Mouse (Mus musculus) right cerebral cortex, postnatal 10 days (tissue): ENCODE data around the gene Epha4.

Source experiments
- DNase-seq, 2 experiments: peaks; one replicate each; pipeline ENCODE4 v3.0.0; 2021; ENCODE audit warnings: low spot score in 2 of 2

The Epha4 gene

DNA sequence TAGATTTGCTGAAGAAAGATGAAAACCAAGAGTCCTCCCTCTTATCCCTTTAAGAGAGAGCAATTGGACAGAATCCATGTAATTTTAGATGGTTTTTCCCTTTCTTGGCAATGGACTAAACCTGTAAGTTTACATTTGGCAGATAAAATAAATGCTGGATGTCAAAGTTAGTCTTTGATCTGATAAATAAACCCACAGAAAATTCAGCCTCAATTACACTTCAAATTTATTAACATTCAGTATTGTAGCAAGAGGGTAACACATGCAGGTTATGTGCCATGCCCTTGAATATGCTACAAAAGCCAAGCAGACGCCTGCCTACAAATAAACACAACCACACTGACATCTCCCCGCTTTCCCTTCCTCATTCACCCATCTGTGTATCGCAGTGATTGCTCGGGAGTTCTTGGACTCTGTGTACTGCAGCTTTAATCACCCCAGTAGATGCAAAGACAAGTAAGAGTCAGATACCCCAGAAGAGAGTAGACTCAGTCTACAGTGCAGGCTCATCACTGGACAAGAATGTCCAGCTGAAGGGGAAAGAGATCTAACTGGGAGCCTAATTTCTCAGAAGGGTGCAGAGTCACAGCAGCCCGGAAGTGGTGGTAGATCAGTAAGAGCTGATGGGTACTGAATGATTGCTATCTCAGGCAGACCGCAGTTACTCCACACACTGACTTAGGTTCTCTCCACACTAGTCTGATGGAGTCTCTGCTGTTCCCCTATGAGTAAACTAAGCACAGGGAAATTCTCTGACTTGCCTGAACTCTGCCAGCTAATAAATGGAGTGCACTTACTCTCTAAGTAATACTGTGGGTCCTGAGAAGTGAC, 29.9 kb downstream of the Epha4 start:
- no peak for DNase-seq

DNA sequence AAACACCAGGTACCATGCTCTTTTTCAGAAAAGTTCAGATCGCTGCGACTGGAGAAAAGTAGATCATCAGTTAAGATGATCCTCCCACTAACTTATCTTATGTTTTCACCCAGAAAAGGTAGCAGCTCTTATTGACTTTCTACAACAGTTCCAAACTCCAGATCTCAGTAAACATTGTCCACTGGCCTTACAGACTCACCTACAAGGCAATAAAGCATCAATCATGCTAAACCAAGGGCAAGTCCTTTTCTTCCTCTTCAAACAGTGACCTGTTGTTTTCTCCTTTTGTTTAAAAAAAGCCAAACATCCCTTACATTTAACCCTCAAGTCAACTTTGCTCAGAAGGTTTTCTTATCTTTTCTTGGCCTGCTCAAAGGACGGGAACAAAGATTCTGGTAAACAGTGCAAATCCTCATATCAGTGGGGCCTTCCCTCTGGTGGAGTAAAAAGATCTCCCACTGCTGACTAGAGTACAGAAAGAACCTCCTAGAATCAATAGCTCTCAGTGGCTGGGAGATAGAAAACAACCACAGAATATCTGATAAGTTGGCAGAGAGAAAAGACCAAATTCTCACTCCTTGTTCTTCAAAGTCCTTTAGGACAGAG, 39.0 kb downstream of the Epha4 start:
- DNase-seq, result no peak

DNA sequence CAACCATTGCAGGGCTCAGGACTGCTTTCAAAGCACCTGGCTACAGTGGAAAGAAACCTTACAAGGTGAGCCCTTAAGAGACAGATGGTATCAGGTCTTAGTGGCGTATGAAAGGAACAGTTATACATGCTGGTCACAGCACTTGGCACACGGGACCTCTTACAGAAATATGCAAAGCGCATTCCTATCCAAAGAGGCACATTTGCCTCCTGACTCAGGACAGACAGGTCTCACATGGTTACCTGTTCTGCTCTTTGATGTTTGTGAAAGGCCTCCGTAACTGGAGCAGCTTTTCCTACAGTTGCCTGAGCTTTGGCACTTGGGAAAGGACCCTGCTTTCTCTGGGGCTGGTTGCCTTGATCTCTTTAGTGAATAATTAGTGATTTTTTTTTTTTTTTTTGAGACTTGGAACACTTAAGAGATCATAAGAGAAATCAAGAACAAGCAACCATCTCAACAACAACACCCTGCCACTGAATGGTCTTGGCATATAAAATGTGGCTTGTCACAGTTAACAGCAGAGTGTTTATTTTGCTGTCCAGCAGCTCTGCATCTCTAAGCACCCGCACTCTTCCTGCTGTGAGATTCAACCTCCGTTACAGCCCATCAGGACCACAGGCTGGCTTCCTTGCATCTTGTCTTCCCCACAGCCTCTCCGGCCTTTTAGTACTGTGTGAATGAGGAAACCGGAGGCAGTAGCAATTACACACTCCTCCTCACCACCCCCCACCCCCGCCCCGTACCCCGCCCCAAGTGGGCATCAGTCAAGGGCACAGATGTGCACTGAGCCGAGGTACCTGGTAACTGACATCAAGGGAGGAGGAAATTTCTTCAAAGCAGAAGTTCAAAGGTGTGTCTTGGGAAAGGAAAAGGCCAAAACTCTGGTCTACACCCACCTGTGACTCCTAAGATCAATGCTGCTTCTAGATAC, 41.2 kb downstream of the Epha4 start:
- DNase-seq, result no peak

DNA sequence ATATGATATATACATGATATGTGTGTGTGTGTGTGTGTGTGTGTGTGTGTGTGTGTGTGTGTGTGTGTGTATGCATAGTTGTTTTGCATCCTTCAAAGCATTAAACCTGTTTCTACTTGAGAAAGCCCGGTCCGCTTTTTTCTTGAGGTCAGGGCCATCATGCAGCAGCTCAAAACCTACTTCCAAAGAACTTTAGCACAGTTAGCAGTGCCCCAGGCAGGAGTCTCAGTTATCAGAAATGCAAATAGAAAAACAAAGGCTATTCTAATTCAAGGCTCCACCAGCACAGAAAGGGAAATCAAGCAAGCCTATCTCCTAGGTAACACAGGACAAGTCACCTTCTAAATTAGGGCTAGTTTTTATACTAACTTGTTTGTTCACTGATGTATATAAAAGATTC, 42.3 kb downstream of the Epha4 start:
- no peak for DNase-seq

DNA sequence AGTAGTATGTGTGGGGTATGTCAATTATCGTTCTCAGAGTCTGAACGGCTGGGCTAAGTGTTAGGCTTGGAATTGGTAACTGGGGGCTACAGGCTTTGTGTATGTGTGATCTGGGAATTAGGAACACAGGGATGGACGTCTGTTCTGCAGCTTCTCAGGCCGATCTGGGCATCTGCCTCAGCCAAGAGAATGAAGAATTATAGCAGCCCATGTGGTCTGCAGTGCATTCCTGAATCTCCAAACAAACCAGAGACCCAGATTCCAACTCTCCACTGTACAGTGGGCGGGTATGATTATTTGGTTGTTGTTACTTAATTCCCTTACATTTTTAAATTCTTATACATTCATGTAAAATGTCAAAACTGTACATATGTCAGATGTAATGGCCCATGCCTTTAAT, 43.4 kb downstream of the Epha4 start:
- no peak for DNase-seq

DNA sequence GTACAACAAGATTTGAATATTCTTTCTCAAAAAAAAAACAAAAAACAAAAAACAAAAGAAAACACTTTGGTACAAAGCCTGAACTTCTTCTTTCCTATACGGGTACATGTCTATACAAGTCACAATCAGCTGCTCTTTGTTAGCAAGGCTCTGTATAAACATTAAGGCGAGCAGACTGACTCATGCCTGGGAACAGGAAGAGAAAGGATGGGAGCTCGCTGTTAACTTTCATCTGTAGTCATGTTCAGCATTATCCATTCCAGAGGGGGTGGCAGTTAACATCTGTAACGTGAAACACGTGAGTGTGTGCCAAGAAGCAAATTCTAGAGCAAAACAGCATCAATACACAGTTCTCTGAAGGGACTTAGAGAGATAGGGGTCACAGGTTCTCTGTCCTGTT, 43.9 kb downstream of the Epha4 start:
- no peak for DNase-seq

DNA sequence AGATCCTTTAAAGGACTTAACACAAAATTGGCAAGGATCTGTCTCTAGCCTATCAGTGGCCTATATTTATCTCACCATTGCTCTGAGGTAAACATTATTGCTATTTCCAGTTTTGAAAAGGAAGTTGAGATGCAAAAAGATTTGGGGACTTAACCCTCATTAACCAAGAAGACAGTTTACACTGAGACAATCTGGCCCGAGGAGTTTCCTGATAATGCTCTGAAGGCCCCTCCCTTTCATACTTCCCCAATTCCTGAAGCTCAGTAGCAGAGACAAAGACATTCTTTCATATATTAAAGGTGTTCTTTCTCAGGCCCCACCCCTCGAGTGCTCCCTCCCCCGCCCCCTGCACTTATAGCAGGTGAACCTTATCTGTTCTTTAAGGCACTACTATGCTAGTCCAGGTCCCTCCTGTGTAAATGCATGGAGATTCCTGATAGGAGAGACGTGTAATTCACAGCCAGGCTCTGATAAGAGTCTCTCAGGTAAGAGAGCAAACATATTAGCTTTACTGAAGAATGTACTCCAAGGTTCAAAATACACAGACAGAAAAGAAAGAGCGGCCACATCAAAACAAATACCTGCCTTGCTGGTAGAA, 46.1 kb downstream of the Epha4 start:
- DNase-seq, result no peak

DNA sequence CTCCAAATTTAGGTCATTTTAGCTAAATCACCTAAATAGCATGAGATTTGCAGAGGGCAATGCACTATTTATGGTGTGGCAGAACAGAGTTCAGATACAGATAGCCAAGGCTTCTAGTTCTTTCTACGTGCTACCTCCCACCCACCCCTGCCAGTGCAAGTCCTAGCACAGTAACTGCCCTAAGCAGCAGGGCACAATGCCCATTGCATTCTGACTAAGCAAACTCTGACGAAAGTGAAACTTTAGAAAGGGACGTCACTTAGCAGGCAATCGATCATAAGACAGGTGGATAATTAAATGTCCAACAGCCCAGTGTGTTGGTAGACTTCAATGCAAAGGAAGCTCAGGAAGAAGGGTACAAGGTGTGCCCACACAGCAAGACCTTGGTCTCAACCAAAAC, 49.4 kb downstream of the Epha4 start:
- no peak for DNase-seq

DNA sequence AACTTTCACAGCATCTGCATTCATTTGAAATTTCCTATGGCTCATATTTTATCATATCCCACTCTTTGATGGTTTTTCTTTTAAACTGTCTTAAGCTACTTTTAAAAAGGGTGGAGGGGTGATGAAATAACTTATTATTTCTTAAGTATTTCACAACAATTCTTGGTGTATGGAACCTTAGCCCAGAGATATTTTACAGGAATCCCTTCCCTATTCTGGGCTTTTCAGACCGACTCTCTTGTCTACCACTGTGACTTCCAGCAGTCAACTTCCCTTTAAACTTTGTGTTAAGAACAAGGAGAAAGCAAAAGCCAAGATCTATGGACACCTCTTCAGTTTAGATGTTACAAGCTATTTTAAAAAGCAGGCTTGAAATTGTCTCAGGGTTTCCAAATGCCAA, 50.8 kb downstream of the Epha4 start:
- DNase-seq, result no peak

DNA sequence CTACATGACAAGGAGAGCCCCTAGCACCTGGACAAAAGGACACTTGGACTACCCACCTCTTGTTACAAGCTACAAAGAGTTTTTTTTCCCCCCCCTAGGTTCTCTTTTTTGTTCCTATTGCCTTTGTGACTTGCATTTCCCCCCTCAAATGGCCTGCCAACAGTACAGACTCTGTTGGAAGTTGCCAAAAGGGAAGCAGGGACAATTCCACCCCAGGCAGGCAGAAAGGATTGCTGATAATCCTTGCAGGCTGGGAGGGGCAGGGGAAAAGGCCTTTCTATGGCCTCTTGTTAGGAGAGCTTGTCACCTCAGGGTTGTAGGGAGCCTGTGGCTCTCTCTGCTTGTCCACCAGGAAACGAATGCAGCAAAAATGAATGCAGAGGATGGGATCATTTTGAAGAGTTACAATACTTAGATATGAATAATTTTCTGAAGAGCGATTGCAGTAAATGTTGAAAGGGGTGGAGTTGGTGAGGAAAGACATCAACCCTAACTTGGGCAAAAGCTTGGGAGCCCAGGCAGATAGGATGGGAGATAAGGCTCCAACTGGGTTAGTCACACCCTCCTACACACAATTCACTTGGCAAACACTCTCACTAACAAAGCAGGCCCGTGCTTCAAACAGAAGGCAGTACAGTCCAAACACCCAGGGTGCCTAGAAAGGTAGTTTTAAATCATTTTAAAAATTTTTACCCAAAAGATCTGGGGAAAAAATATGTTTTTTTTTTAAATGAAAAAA, 52.8 kb downstream of the Epha4 start:
- DNase-seq, result no peak

DNA sequence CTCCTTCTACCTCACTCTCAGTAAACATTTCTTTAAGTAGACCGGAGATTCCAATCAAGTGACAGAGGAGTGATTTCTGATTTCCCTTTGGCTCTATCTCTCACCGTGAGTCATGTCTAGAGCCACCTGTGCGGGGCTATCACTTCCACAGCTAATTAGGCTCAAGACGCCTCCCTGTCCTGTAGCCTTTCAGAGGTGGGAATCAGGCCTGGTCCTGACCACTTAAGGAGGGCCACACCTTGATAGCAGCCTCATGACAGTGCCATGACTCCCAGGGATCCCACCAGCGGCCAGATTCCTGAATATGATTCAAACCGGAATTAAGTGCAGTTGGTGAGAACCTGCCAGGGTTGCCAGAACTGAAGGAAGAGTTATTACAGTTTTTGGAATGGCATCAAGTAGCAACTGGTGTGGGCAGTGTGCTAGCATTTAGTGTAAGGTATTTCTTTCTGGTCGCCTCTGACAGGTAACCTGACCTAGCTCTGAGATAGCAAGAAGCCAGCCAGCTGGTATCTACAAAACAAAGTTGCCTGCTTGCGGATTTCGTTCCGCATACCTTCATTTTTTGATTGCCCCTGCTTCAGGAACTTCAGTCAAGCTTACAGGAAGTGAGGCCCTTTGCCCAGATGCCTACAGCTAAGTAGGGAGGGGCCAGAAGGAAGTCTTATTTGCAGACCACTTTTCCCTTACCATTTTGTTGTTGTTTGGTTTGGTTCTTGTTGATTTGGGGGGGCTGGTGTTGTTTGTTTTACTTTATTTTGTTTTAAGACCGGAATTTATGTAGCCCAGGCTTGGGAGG, 53.9 kb downstream of the Epha4 start:
- no peak for DNase-seq

DNA sequence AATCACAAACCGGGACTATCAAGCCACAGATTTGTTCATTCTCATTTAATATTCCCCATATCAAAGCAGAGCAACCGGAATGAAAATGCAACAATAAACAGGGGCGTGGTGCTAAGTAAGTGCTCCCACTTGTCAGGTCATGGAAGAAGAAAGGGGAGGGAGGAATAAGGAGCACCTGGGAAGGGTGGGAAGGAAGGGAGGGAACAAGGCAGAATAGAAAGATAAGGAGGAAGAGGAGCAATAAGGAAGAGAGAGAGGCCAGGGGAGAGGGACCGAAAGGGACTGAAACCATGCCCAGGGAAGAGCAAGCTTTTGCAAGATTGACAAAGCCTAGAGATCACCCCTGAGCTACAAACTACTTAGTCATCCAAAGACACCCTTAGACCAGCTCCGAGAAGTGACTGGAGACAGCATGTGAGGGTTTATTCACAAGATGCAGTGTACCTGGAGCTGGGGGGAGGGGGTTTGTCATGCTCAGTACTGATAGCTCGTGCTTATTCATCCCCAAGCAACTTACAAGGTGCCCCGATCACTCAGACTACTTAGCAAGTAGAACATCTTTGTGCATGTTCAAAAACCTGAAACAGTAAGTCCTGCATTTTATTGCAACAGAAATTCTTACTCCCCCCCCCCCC, 56.0 kb downstream of the Epha4 start:
- no peak for DNase-seq

DNA sequence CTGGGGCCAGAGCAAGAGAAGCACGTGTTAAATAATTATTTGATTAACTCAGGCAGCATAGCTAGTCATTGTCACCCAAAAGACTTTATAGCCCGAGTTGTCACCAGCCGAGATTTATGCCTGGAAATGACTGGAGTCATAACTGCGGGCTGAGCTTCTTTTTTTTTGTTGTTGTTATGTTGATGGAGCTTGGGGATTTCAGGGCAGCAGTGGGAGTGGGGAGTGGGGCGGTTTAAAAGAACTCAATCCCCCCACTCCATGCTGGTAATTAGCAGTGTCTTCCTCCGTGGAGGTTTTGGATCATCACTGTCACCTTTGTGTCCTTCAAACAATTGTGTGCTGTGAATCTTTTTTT, 57.5 kb downstream of the Epha4 start:
- DNase-seq, result no peak

DNA sequence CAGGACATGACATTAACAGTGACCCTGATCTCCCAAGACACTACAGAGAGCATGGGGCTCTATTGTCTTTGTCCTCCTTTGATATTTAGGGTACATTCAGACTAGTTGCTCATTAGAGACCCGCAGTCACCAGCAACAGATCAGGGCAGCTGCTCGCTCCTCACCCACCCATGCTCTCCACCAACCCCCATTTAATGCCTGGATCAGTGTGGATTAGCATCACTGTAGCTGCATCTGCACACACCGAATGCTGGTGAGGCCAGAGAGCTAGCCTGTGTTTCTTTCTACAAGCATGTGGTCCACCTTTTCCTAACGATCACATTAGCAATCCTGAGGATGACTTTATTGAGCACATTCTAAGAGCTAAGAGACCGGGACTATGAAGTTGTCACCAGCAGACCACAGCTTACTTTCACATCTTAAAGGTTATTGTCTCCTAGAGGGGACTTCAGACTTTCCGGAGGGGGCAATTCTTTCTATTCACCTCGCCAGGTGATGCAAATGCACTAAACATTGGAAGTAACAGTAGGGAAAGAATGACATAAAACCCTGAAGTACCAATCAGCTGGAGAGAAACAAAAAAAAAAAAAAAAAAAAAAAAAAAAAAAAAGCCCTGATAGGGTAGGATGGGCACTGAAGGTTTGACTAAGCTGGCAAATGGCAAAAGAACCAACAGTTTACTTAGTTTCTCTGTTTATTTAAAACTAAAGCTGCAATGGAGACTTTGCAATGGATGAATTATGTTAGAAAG, 58.0 kb downstream of the Epha4 start:
- DNase-seq, result no peak

DNA sequence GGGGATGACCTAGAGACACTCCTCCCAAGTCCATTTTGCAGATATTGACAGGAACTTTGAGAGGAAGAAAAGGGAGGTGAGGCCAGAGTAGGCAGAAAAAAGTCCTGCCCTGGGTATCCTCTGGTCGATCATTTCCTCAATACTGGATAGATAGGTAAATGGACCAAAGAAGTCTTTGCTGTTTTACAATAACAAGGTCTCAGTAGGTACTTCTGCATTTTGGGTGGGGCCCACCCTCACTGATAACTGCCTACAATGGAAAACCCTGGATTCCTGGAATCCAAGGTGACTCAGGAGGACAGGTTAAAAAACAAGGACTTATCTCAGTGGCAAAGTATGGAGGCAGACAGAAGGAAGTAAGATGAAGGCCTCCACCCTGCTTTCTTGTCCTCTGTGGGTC, 61.1 kb downstream of the Epha4 start:
- no peak for DNase-seq

DNA sequence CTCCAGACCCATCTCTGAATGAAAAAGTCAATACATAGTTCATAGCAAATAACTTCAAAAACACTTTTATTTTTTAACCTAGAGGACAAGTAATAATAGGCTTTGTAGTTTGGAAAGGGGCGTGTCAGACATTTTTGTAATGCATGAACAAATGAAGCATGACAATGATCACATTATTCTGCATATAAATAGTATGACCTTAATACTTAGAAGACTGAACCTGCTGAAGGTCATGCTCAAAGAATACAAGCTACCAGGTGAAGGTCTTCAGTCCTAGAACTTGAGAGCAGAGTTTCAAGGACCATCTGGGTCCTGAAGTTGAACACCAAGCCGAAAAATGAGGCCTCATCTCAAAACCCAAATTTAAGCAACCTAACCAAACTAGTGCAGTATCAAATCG, 62.2 kb downstream of the Epha4 start:
- no peak for DNase-seq

DNA sequence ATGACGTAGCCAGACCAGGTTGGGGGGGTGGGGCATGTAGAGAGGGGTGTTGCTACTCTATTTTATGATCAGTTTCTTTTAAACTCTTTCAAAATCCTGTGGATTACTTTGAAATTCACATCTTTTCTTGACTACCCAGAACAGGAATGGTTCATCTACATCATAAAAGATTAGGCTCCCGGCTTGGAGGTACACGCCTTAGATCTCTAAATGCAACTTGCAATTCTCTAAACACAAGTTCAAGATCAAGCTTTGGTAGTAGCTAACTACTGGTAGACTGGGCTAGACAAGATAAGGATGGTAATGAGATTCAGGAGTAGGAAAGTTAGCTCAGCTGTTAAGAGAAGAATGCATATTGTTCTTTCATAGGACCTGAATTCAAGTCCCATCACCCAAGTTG, 63.3 kb downstream of the Epha4 start:
- DNase-seq, result no peak

DNA sequence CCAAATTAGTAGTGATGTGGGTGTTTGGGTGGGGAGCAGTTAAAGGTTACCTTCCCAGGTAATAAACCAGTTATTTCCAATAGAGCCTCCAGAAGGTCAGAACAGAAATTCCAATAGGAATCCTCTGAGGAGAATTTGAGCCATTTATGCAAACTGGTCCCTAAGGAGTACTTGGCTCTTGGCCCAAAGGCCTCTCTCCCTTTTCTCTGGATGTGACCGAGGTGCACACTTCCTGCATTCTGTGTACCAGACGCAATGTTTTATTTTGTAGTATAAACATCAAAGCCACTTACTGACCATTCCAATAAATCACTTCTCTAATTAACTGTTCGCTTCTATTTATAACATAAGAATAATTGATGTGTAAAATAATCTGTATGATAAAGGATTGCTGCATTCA, 64.7 kb downstream of the Epha4 start:
- no peak for DNase-seq

DNA sequence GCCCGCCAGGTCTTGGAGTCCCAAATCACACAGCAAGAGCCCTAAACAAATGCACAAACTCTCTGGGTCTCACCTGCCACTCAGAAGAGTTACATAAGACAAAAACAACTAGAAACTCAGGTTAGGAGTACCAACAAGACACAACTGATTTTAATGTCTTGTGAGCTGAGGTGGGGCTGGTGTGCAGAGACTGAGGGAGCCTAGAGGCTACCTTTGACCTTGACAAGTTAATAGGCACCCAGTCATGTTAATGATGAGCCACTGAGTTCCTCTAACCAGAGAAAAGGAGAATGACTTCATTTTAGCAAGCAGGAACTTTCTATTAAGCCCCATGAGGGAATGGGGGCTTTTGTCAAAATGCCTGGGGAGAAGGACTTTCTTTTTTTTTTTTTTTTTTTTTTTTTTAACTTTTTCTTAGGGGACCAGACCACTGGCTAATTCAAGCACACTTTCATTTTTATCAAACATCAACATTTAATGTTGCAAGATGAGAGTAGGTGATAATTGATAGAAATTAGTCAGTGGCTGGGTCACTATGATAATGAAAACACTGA, 67.8 kb downstream of the Epha4 start:
- no peak for DNase-seq
